Mouse (Mus musculus) CH12.LX (cell line): ENCODE results near the gene Cysrt1. TPM values are rescaled to one million over a fixed set of nuclear protein-coding genes. Genes with fewer than 3 reads are reported as not detected.
A peak's percentile ranks its signal among the peaks of the same experiment; 100 is the strongest.

ENCODE experiments used
- DNase-seq: peaks from one replicate; pipeline ENCODE4 v3.0.0-alpha.2; 2013; ENCODE audit errors: extremely low read depth
- H3K27ac ChIP-seq: 2 replicates; pipeline ENCODE4 v1.5.1; 2012; ENCODE audit warnings: low read depth, mild to moderate bottlenecking, control low read depth, moderate library complexity; ENCODE audit not compliant: insufficient read depth
- H3K27me3 ChIP-seq: replicated peaks from 2 replicates; pipeline ENCODE3; 2012; ENCODE audit warnings: inconsistent platforms
- H3K36me3 ChIP-seq, 2 experiments: replicated peaks in 1 of 2; 2 replicates each; pipeline versions ENCODE3 to v1.6.1; 2012; ENCODE audit warnings: inconsistent platforms in 1 of 2, low read length in 1 of 2, mild to moderate bottlenecking in 1 of 2, mixed read lengths in 1 of 2, moderate library complexity in 1 of 2; ENCODE audit not compliant: control insufficient read depth in 1 of 2, insufficient read depth in 1 of 2
- H3K4me1 ChIP-seq, 2 experiments: 2 replicates each; pipeline ENCODE4 v1.6.1; 2012; ENCODE audit warnings: inconsistent platforms in 1 of 2, moderate library complexity in 1 of 2; ENCODE audit not compliant: insufficient read depth in 2 of 2, control insufficient read depth in 1 of 2
- H3K4me2 ChIP-seq: 2 replicates; pipeline ENCODE4 v1.6.1; 2012; ENCODE audit warnings: low read depth, mild to moderate bottlenecking, control low read depth; ENCODE audit not compliant: poor library complexity, insufficient read depth, severe bottlenecking
- H3K4me3 ChIP-seq, 3 experiments: fragments of 150-350 bp in 1 of 3; sonication (generic) in 1 of 3; replicated peaks in 1 of 3; 2 replicates each; pipeline versions ENCODE3 to v1.5.1; 2011 to 2012; ENCODE audit warnings: low read depth in 2 of 3, low read length in 2 of 3, mild to moderate bottlenecking in 2 of 3, moderate library complexity in 2 of 3, control low read depth in 1 of 3, improper control_type of control experiment in 1 of 3, inconsistent platforms in 1 of 3, mixed read lengths in 1 of 3; ENCODE audit not compliant: poor library complexity in 1 of 3
- H3K79me2 ChIP-seq: replicated peaks from 2 replicates; pipeline ENCODE4 v1.6.1; 2012; ENCODE audit warnings: mild to moderate bottlenecking, moderate library complexity; ENCODE audit not compliant: control insufficient read depth, poor library complexity, insufficient read depth, severe bottlenecking; ENCODE audit errors: extremely low read depth
- H3K9ac ChIP-seq: 2 replicates; pipeline ENCODE4 v1.6.1; 2012; ENCODE audit warnings: low read depth, mild to moderate bottlenecking, control low read depth, moderate library complexity; ENCODE audit not compliant: insufficient read depth
- H3K9me3 ChIP-seq: replicated peaks from 2 replicates; pipeline ENCODE3; 2012; ENCODE audit warnings: low read length, inconsistent platforms, mixed read lengths
- BHLHE40 ChIP-seq: IDR thresholded peaks from 2 replicates; pipeline ENCODE4 v1.6.1; 2011; ENCODE audit warnings: mild to moderate bottlenecking, low read depth, low read length, improper control_type of control experiment
- CHD1 ChIP-seq: IDR thresholded peaks from 2 replicates; pipeline ENCODE4 v1.6.1; 2012; ENCODE audit warnings: low read depth, low read length, improper control_type of control experiment, inconsistent platforms
- CHD2 ChIP-seq: IDR thresholded peaks from 2 replicates; pipeline ENCODE4 v1.6.1; 2011; ENCODE audit warnings: low read length, improper control_type of control experiment
- CTCF ChIP-seq, 2 experiments: IDR thresholded peaks in 1 of 2; conservative IDR thresholded peaks in 1 of 2; 2 replicates each; pipeline ENCODE4 v1.5.1; 2011 to 2012; ENCODE audit warnings: low read depth in 2 of 2, low read length in 2 of 2, improper control_type of control experiment in 1 of 2, inconsistent platforms in 1 of 2, mild to moderate bottlenecking in 1 of 2, moderate library complexity in 1 of 2
- E2F4 ChIP-seq: IDR thresholded peaks from 2 replicates; pipeline ENCODE4 v1.6.1; 2011; ENCODE audit warnings: low read depth, low read length, improper control_type of control experiment; ENCODE audit not compliant: insufficient replicate concordance
- ELF1 ChIP-seq: IDR thresholded peaks from 2 replicates; pipeline ENCODE4 v1.6.1; 2014; ENCODE audit warnings: low read depth, mild to moderate bottlenecking, inconsistent platforms, low read length, improper control_type of control experiment
- EP300 ChIP-seq: IDR thresholded peaks from 2 replicates; pipeline ENCODE4 v1.6.1; 2011; ENCODE audit warnings: low read length, improper control_type of control experiment
- ETS1 ChIP-seq: conservative IDR thresholded peaks from 2 replicates; pipeline ENCODE4 v1.6.1; 2012; ENCODE audit warnings: low read depth, mild to moderate bottlenecking, inconsistent platforms, low read length, improper control_type of control experiment, moderate library complexity
- GABPA ChIP-seq: IDR thresholded peaks from 2 replicates; pipeline ENCODE4 v1.6.1; 2012; ENCODE audit warnings: low read depth, low read length, improper control_type of control experiment, inconsistent platforms; ENCODE audit not compliant: insufficient replicate concordance
- HCFC1 ChIP-seq: IDR thresholded peaks from 2 replicates; pipeline ENCODE4 v1.6.1; 2012; ENCODE audit warnings: low read depth, mild to moderate bottlenecking, inconsistent platforms, low read length, improper control_type of control experiment
- IRF4 ChIP-seq: IDR thresholded peaks from 2 replicates; pipeline ENCODE4 v1.6.1; 2014; ENCODE audit warnings: low read depth, mild to moderate bottlenecking, inconsistent platforms, low read length, improper control_type of control experiment
- JUN ChIP-seq: IDR thresholded peaks from 2 replicates; pipeline ENCODE4 v1.6.1; 2011; ENCODE audit warnings: low read depth, mild to moderate bottlenecking, low read length, improper control_type of control experiment, moderate library complexity; ENCODE audit not compliant: insufficient read depth
- JUND ChIP-seq: conservative IDR thresholded peaks from 2 replicates; pipeline ENCODE4 v1.6.1; 2011; ENCODE audit warnings: low read depth, low read length, improper control_type of control experiment
- KAT2A ChIP-seq: IDR thresholded peaks from 2 replicates; pipeline ENCODE4 v1.6.1; 2012; ENCODE audit warnings: low read length, improper control_type of control experiment, inconsistent platforms; ENCODE audit not compliant: insufficient replicate concordance
- MAFK ChIP-seq: IDR thresholded peaks from 2 replicates; pipeline ENCODE4 v1.6.1; 2011; ENCODE audit warnings: low read length, improper control_type of control experiment; ENCODE audit not compliant: insufficient replicate concordance
- MAX ChIP-seq: IDR thresholded peaks from 2 replicates; pipeline ENCODE4 v1.6.1; 2011; ENCODE audit warnings: low read length, improper control_type of control experiment
- MAZ ChIP-seq: IDR thresholded peaks from 2 replicates; pipeline ENCODE4 v1.6.1; 2012; ENCODE audit warnings: low read depth, mild to moderate bottlenecking, inconsistent platforms, low read length, improper control_type of control experiment, moderate library complexity
- MEF2A ChIP-seq: IDR thresholded peaks from 2 replicates; pipeline ENCODE4 v1.6.1; 2014; ENCODE audit warnings: low read depth, mild to moderate bottlenecking, inconsistent platforms, low read length, improper control_type of control experiment, borderline replicate concordance
- MXI1 ChIP-seq: IDR thresholded peaks from 2 replicates; pipeline ENCODE4 v1.6.1; 2011; ENCODE audit warnings: mild to moderate bottlenecking, low read depth, low read length, improper control_type of control experiment
- MYC ChIP-seq: IDR thresholded peaks from 2 replicates; pipeline ENCODE4 v1.6.1; 2011; ENCODE audit warnings: low read depth, mild to moderate bottlenecking, improper control_type of control experiment, low read length
- NELFE ChIP-seq: IDR thresholded peaks from 2 replicates; pipeline ENCODE4 v1.6.1; 2011; ENCODE audit warnings: low read depth, low read length, improper control_type of control experiment
- NRF1 ChIP-seq: IDR thresholded peaks from 2 replicates; pipeline ENCODE4 v1.6.1; 2014; ENCODE audit warnings: low read depth, mild to moderate bottlenecking, inconsistent platforms, low read length, improper control_type of control experiment, moderate library complexity
- PAX5 ChIP-seq: IDR thresholded peaks from 2 replicates; pipeline ENCODE4 v1.6.1; 2012; ENCODE audit warnings: low read length, inconsistent platforms, mixed read lengths
- POLR2A ChIP-seq: IDR thresholded peaks from 2 replicates; pipeline ENCODE4 v1.6.1; 2011; ENCODE audit warnings: low read depth, mild to moderate bottlenecking, improper control_type of control experiment, low read length
- POLR2AphosphoS2 ChIP-seq: IDR thresholded peaks from 2 replicates; pipeline ENCODE4 v1.6.1; 2011; ENCODE audit warnings: low read depth, low read length, improper control_type of control experiment
- RAD21 ChIP-seq: IDR thresholded peaks from 2 replicates; pipeline ENCODE4 v1.6.1; 2011; ENCODE audit warnings: low read depth, mild to moderate bottlenecking, low read length, improper control_type of control experiment, moderate library complexity
- RCOR1 ChIP-seq: conservative IDR thresholded peaks from 2 replicates; pipeline ENCODE4 v1.6.1; 2012; ENCODE audit warnings: low read depth, mild to moderate bottlenecking, inconsistent platforms, low read length, improper control_type of control experiment
- SIN3A ChIP-seq: IDR thresholded peaks from 2 replicates; pipeline ENCODE4 v1.6.1; 2012; ENCODE audit warnings: low read length, improper control_type of control experiment, inconsistent platforms
- SMC3 ChIP-seq: IDR thresholded peaks from 2 replicates; pipeline ENCODE4 v1.6.1; 2011; ENCODE audit warnings: low read depth, low read length, improper control_type of control experiment
- TBP ChIP-seq: conservative IDR thresholded peaks from 2 replicates; pipeline ENCODE4 v1.6.1; 2011; ENCODE audit warnings: low read depth, low read length, improper control_type of control experiment
- TCF12 ChIP-seq: IDR thresholded peaks from 2 replicates; pipeline ENCODE4 v1.6.1; 2014; ENCODE audit warnings: low read depth, mild to moderate bottlenecking, inconsistent platforms, low read length, improper control_type of control experiment
- UBTF ChIP-seq: IDR thresholded peaks from 2 replicates; pipeline ENCODE4 v1.6.1; 2012; ENCODE audit warnings: low read depth, mild to moderate bottlenecking, inconsistent platforms, low read length, improper control_type of control experiment, moderate library complexity
- USF1 ChIP-seq: IDR thresholded peaks from 2 replicates; pipeline ENCODE4 v1.6.1; 2014; ENCODE audit warnings: low read depth, mild to moderate bottlenecking, inconsistent platforms, low read length, improper control_type of control experiment
- USF2 ChIP-seq: conservative IDR thresholded peaks from 2 replicates; pipeline ENCODE4 v1.6.1; 2011; ENCODE audit warnings: low read depth, low read length, improper control_type of control experiment
- ZC3H11A ChIP-seq: IDR thresholded peaks from 2 replicates; pipeline ENCODE4 v1.6.1; 2012; ENCODE audit warnings: low read depth, mild to moderate bottlenecking, inconsistent platforms, low read length, improper control_type of control experiment
- ZKSCAN1 ChIP-seq: IDR thresholded peaks from 2 replicates; pipeline ENCODE4 v1.6.1; 2012; ENCODE audit warnings: low read depth, inconsistent platforms, low read length, improper control_type of control experiment, borderline replicate concordance
- ZMIZ1 ChIP-seq: IDR thresholded peaks from 2 replicates; pipeline ENCODE4 v1.6.1; 2012; ENCODE audit warnings: low read depth, mild to moderate bottlenecking, inconsistent platforms, low read length, improper control_type of control experiment
- ZNF384 ChIP-seq: IDR thresholded peaks from 2 replicates; pipeline ENCODE4 v1.6.1; 2012; ENCODE audit warnings: low read depth, low read length, improper control_type of control experiment, inconsistent platforms
- dilution Hi-C: fragments of 300-500 bp; cut with MboI; formaldehyde crosslinking; loops from 2 replicates; pipeline ENCODE4 v1.14.3; 2020; ENCODE audit warnings: low sequenced_read_pairs; ENCODE audit not compliant: extremely low pct_unique_long_range_greater_than_20kb, extremely low pct_ligation_motif_present
- in situ Hi-C: fragments of 300-500 bp; cut with MboI; formaldehyde crosslinking; loops from 3 replicates; pipeline ENCODE4 v1.14.3; 2019; ENCODE audit warnings: low sequenced_read_pairs, low pct_ligation_motif_present, low pct_unique_long_range_greater_than_20kb, mixed read lengths
- polyA plus RNA-seq: library from polyadenylated mRNA; unstranded; fragments of >175 nt; gene quantifications from 2 replicates; pipeline ENCODE4 v1.2.1, GENCODE M21; 2012; ENCODE audit warnings: low read depth; ENCODE audit not compliant: insufficient read length
- total RNA-seq, 2 experiments: library from RNA; depleted of rRNA; stranded (reverse); fragments of 300-350 nt in 1 of 2; fragments of >200 nt in 1 of 2; gene quantifications; 2 replicates each; pipeline ENCODE4 v1.2.3; 2012 to 2014

Cysrt1 gene
- total and polyA plus RNA-seq, 3 experiments: not detected

GRCm38 (mm10) chr2:25224492-25224765 lies 17.8 kb downstream of the Cysrt1 start, which contains the start of gene Tubb4b:
TSS of gene Tubb4b (minus strand) at chr2:25224702.
- peak within 1 kb of the TSS; percentile 76 for H3K4me2 ChIP-seq
- TF ChIP-seq TBP: peak; percentile 98
- TF ChIP-seq IRF4: peak; percentile 42; the same call in 1 of the 2 replicates
- TF ChIP-seq MAZ: no peak
- no peak for TF ChIP-seq RAD21
- no peak for TF ChIP-seq UBTF
- TF ChIP-seq HCFC1: peak; percentile 52
- TF ChIP-seq CTCF (conservative IDR thresholded peaks at IDR 0.05 in 1 of 2, IDR thresholded peaks at IDR 0.05 in 1 of 2; ENCODE audit: low read depth in 2 of 2, low read length in 2 of 2): no peak
- 0 out of 2 replicates have a peak, but pooled peaks have one; percentile 61 for TF ChIP-seq KAT2A
- no peak for TF ChIP-seq MAFK
- no peak for TF ChIP-seq PAX5
- TF ChIP-seq MXI1: peak; percentile 86
- TF ChIP-seq ZNF384: no peak
- TF ChIP-seq MYC: peak; percentile 77; the same call in 1 of the 2 replicates
- no peak; the same call in 1 of the 2 replicates for TF ChIP-seq MEF2A
- peak; percentile 98 for TF ChIP-seq POLR2A
- 0 out of 2 replicates have a peak, but pooled peaks have one; percentile 7 for TF ChIP-seq ELF1
- no peak for TF ChIP-seq CHD2
- no peak for TF ChIP-seq JUN
- no peak for TF ChIP-seq ZKSCAN1
- peak; percentile 86; the same call in 1 of the 2 replicates for TF ChIP-seq SIN3A
- no peak for TF ChIP-seq JUND
- TF ChIP-seq TCF12: peak; percentile 95
- TF ChIP-seq BHLHE40: peak; percentile 45; the same call in 1 of the 2 replicates
- no peak for TF ChIP-seq RCOR1
- no peak for TF ChIP-seq SMC3
- no peak for TF ChIP-seq CHD1
- TF ChIP-seq ZC3H11A: no peak
- 0 out of 2 replicates have a peak, but pooled peaks have one; percentile 23 for TF ChIP-seq E2F4
- TF ChIP-seq POLR2AphosphoS2: peak; percentile 98
- TF ChIP-seq USF2: no peak
- TF ChIP-seq NRF1: peak; percentile 80
- TF ChIP-seq ZMIZ1: peak; percentile 99
- TF ChIP-seq ETS1: no peak
- no peak for TF ChIP-seq GABPA
- TF ChIP-seq MAX: peak; percentile 64; the same call in 1 of the 2 replicates
- TF ChIP-seq EP300: no peak
- no peak; the same call in 1 of the 2 replicates for TF ChIP-seq USF1
- TF ChIP-seq NELFE: peak; percentile 99
- TF ChIP-seq, all 38 proteins: peak for 17
- no peaks in the 10 kb centered on the region for H3K9me3 ChIP-seq
- H3K79me2 ChIP-seq: peaks cover 9% of the 10 kb centered on the region
- H3K9ac ChIP-seq: peak within 1 kb of the TSS; percentile 92
- in situ Hi-C loops: no loop called here
- H3K4me1 ChIP-seq: peaks cover 13 to 34% of the 10 kb centered on the region in 2 experiments; a peak in 3 of 4 replicates
- peak within 1 kb of the TSS; percentile 64 to 99 (median 82) for H3K4me3 ChIP-seq
- H3K36me3 ChIP-seq: peaks cover 22 to 26% of the 10 kb centered on the region in 2 experiments
- peak within 1 kb of the TSS; percentile 98 for H3K27ac ChIP-seq
- dilution Hi-C loops: no loop called here
- peak; percentile 99 for DNase-seq
- peaks cover 6% of the 10 kb centered on the region for H3K27me3 ChIP-seq
